Mouse (Mus musculus) liver (tissue): ENCODE measurements around the gene Fkrp.

ENCODE experiments used
- DNase-seq: peaks from one replicate; pipeline ENCODE4 v3.0.0-alpha.2; 2020; ENCODE audit warnings: mixed read lengths

The Fkrp gene

DNA sequence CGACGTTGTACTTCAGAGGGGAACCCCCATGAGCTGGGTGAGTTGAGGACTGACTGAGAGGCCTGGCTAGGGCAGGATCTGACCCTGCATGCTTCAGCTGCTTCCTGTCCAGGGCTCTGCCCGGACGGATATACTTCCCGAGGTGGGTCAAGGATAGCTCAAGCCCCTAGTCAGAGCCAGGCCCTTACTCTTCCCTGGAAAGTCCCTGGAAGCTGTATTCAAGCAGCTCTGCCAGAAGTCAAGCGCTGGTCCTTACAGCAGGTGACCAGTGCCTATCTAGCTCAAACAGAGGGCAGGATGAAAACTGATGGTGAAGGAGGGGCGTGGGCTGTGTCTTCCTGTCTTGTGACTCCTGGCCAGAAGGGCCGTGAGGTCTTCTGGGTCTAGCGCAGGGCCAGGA, 13.9 kb upstream of the Fkrp start:
- no peak for DNase-seq

DNA sequence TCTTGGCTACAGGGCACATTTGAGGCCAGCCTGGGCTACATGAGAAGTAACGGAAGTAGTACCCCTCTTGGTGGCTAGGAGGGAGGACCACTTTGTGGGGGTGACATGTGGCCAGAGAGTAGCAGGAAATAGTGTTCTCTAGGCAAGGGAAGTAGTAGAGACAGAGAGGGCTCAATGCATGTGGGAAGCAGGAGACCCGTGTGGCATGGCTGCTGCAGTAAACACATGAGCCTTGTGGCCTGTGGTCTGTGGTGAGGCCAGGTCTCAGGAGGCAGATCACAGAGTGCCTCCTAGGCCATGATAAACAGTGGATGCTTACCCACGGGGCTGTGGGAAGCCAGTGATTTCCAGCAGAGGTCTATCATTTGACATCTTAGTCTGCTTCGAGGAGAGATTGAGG, 10.7 kb upstream of the Fkrp start:
- DNase-seq, result no peak

DNA sequence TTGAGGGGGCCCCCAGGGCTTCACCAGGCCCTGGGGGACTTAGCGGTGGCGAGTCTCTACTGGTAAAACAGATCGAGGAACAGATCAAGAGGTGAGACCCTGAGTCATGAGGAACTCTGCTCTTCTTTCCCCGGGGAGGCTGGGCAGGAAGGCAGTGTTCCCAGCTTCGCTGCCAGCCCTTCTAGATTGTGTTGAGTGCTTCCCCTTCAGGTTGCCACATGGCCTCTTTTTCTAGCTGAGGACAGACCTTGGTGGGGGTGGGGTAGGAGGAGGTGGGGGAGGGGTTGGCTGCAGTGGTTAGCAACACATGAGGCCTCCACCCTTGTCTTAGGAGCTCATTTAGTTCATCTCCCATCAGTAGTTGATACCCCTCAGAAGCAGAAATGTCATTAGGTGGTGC, 10.0 kb upstream of the Fkrp start:
- no peak for DNase-seq

GRCm38 (mm10) chr7:16825785-16826184, 9.3 kb upstream of the Fkrp start:
- DNase-seq, result no peak

- DNase-seq, result no peak
Observed at GRCm38 (mm10) chr7:16823734-16824133, 7.2 kb upstream of the Fkrp start.

DNA sequence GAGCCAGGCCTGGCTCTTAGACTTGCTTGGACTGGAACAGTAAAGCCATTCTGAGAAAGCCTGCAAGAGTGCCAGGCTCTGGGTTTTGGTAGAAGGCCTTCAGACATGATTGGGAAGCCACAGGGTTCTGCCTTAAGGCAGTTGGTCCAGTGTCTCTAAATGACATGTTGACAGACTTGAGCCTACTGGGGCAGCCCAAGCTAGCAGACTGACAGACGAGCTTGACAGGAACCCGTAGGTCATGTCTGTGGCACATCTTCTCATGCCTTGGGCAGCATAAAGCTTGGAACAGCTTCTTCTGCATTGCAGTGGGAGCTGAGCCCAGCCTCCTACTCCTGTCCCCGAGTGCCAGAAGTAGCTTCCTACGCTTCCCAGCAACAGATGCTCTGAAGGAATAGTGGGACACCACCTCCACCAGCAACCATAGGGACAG, 5.2 kb upstream of the Fkrp start:
- DNase-seq, result no peak

GRCm38 (mm10) chr7:16821091-16821490, 4.6 kb upstream of the Fkrp start:
- DNase-seq, result no peak

- no peak for DNase-seq
Observed at GRCm38 (mm10) chr7:16820271-16820763, 3.8 kb upstream of the Fkrp start.

GRCm38 (mm10) chr7:16819794-16820193, 3.3 kb upstream of the Fkrp start:
- peak; percentile 74 for DNase-seq

DNA sequence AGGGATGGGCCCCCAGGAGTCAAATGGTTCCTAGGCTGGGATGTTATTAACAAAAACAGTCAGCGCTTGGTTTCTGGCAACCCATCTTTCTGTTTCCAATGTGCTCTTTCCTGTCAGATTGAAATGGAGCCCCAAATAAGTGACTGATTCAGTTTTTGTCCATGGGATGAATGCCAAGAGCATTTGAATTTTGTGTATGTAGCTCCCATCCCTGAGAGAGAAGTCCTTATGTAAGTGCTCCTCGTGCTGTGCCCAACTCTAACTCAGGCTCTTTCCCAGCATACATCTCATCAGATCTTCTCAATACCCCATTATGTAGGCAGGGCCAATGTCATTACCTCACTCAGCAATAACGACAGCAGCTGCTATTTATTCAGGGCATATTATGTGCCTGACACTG, 1.2 kb upstream of the Fkrp start:
- no peak for DNase-seq

DNA sequence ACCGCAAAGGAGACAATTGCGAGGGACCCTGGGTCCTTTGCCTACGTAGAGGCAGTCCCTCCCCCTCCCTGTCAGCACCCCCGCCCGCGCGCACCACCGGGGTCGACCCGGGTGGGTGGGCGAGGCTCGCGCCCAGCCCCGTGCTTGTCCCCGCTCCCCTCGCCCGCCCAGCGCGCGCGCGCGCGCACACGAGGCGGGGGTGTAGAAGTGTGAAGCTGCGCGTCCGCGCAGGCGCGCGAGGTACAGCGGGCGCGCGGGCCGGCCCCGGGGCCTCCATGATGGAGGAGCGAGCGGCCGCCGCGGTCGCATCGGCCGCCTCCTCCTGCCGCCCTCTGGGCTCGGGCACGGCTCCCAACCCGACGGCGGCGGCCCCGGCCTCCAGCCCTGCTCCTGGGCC, 456 bp downstream of the Fkrp start:
- DNase-seq, result peak; percentile 86

DNA sequence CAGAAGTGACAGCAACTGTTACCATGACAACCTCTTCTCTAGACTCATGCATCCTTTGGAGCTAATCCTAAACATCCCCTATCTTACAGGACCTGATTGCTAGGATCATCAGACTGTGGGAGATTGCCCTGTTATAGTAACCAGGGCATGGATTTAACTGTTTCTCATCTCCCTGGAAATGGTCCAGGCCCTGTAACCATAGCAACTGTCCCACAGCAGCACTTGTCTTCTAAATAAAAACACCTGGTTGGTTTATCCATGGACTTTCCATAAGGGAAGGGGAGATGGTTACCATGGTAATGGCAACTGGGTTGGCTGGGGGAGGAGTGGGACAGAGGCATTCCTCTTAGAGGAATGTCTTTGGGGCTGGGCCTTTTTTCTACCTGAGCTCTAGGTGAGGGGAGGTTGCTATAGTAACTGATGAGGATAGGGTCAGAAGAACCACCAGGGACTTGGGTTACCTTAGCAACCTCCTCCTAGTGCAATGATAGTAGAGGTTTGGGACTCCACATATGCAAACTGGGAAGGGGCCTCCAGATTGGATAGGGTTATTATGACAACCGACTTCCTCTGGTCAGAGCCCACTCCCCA, 1.1 kb downstream of the Fkrp start, which contains the start of gene Strn4:
Gene Strn4 (plus strand): TSS at position 539 of the 591 bp plus-strand sequence.
- DNase-seq, result no peak

- DNase-seq, result no peak
Observed at GRCm38 (mm10) chr7:16812505-16812904, 4.0 kb downstream of the Fkrp start.

GRCm38 (mm10) chr7:16811649-16812070, 4.9 kb downstream of the Fkrp start:
- DNase-seq, result no peak

DNA sequence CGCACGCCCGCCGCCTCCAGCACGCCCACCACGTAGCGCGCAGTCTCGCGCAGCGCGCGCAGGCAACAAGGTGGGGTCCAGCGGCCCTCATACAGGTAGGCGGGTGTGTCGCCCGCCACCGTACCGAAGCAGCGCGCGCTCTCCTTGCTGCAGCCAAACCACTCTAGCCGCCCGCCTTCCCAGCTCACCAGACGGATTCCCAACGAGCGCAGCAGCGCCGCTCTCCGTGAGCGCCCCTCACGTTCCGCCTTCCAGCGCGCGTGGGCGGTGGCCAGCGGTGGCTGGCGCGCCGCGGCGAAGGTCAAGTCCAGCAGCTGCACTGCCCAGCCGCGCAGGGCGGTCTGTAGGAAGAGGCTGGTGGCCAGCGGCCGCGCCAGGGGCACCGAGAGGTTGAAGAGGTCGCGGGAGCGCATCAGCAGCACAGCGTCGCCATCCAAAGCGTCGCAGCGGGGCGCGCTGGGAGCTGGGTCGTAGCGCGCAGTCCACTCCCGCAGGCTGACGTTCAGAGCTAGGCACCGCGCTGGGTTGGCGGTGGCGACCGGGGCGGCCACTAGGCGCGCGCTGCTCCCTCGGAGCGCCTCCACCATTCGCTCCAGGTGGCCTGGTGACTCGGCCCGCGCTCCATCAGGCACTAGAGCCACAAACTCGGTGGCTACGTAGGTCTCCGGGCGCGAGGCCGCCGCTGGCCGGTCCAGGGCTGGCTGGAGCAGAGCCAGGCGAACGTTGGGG, 5.4 kb downstream of the Fkrp start:
- DNase-seq, result peak; percentile 29

DNA sequence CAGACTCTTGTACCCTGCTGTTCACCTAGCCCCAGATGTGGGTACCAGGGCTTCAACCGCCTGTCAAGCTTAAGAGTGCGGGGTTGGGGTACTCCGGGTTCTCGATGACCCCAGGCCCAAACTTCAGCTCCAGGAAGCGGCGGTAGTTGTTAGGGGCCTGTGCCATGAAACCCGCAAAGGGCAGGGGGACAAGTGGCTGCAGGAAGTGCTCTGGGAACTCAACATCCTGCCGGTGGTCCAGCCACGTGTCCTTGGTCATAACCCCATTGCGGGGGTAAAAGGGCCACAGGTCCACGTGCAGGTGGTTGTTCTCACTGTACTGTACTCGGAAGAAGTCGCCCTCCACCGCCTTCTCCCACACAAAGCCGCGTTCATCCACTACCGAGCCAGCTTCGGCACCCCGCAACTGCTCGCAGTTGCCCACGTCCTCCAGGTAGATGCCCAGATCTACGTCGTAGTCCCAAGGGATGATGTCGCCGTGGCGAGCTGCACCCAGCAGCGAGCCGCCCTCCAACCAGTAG, 6.1 kb downstream of the Fkrp start:
- no peak for DNase-seq

- peak; percentile 75 for DNase-seq
Observed at GRCm38 (mm10) chr7:16809739-16810138, 6.8 kb downstream of the Fkrp start.

DNA sequence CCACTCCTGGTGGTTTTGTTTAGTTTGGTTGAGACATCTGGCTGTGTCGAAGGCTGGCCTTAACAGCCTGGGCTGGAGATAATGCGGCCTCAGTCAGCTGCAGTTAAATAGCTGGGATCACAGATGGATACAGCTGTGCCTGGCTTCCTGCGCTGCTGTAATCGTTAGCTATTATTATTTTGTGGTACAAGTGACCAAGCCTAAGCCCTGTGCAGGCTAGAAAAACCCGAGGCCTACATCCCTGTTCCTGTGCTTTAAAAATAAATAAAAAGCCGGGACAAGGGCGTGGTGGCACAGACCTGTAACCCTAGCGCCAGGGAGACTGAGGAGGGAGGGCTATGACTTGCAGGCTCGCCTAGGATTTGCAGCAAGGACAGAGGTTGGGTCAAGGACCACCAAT, 7.9 kb downstream of the Fkrp start:
- no peak for DNase-seq

DNA sequence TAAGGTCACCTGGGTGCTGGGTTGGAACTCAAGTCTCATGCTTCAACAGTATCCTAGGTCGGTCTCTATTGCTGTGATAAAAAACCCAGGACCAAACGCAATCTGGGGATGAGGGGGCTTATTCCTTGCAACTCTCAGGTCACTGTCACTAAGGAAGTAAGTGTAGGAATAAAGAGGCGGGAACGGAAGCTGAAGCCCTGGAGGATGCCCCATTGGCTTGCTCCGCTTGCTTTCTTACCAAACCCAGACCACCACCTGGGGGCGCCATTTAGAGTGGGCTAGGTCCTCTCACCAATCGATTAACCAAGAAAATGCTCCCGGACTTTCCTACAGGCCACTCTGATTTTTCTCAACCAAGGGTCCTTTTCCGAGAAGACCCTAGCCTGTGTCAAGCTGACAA, 8.6 kb downstream of the Fkrp start:
- DNase-seq, result peak; percentile 53

DNA sequence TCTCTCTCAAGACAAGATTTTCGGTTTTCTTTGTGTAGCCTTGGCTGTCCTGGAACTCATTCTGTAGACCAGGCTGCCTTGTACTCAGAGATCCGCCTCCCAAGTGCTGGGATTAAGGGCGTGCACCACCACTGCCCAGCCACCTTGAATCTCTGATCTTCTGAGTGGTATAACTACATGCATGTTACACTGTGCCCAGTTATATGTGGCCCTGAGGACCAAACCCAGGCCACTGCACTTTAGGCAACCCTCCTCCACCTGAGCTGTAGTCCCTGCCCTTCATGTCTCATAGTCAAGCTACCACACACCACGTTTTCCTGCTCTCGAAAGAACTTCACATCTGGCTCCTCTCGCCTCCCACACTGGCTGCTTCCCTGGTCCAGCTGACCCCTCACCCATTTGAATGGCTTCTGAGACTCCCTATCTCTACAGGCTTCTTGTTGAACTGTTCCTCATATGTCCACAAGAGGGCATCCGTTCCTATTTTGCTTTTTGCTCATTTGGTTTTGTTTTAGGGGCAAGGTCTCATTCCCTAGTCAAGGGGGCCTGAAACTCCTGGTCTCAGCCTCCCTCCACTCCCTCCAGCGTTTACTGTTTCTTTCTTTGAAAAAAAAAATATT, 12.0 kb downstream of the Fkrp start:
- no peak for DNase-seq

- DNase-seq, result no peak
Observed at GRCm38 (mm10) chr7:16794886-16795285, 21.6 kb downstream of the Fkrp start.

DNA sequence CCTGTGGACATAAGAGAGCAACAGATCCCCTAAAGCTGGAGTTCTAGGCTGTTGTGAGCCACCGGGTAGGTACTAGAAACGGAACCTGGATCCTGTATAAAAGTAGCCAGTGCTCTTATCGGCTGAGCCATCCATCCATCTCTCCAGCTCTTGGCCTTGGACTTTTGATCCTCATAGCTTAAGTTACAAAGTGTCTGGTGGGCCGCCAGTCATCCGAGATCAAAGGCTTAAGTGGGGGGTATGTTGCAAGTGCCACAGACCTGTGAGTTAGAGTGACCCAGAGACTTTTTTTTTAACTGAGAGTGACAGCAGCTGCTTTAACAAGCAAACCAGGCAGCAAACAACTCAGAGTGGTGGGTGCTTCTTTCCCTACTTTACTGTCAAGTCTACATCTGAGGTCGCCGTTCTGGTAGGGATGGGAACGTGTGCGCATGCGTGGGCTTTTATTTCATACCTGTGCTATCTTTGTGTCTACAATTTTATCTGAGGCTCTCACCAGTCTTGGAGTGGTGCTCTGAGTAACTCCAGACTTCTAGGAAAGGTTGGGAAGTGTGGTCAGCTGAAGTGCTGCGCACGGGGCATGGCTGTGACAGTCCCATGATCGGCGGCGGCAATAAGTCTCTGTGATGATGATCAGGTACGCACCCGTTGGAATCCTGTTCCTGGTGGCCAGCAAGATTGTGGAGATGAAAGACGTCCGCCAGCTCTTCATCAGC, 23.4 kb downstream of the Fkrp start:
- no peak for DNase-seq

DNA sequence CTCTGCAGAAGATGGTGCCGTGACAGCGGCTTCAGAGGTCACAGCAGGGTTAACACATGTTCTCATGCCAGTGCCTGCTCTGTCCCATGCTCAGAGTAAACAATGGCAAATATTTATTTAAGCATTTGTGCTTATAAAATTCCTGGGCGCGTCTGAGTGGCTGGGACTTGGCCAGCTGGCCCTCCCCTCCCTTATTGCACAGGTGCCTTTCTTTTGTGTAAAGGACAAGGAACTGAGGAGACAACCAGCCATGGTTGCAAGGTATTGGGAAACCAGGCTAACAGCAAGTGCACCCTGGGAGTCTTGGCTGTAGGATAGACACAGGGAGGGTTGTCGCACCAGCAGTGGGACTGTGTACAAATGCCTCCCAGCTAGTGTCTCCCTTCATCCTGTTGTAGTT, 24.2 kb downstream of the Fkrp start:
- no peak for DNase-seq
